Mouse (Mus musculus) hindbrain, embryonic 16.5 days (tissue): ENCODE measurements at regions not wholly inside any gene's neighbourhood (a gene's known extent, or its start where the extent isn't known, plus 50 kb on each side); places are given as distances from the start of the nearest gene placed in this dataset.

ENCODE experiments used
- ATAC-seq: fragments of 200-750 bp; cut with Nextera tagmentation; 2 replicates; pipeline ENCODE4 v1.8.0; 2017; ENCODE audit warnings: moderate TSS enrichment, moderate library complexity
- H3K27ac ChIP-seq: fragments of 300-500 bp; sonication (generic); 2 replicates; pipeline ENCODE4 v1.5.1; 2014; ENCODE audit warnings: low read depth, mild to moderate bottlenecking, control low read depth, low read length, moderate library complexity
- H3K27me3 ChIP-seq: fragments of 300-500 bp; sonication (generic); replicated peaks from 2 replicates; pipeline ENCODE4 v1.6.1; 2014; ENCODE audit warnings: low read length; ENCODE audit not compliant: control insufficient read depth, insufficient read depth
- H3K36me3 ChIP-seq: fragments of 300-500 bp; sonication (generic); 2 replicates; pipeline ENCODE4 v1.6.1; 2014; ENCODE audit warnings: mild to moderate bottlenecking, low read length, moderate library complexity, mixed read lengths; ENCODE audit not compliant: control insufficient read depth, insufficient read depth
- H3K4me1 ChIP-seq: fragments of 300-500 bp; sonication (generic); 2 replicates; pipeline ENCODE4 v1.6.1; 2014; ENCODE audit warnings: low read depth, low read length; ENCODE audit not compliant: control insufficient read depth, insufficient read depth
- H3K4me2 ChIP-seq: fragments of 300-500 bp; sonication (generic); 2 replicates; pipeline ENCODE4 v1.6.1; 2014; ENCODE audit warnings: mild to moderate bottlenecking, low read length, control low read depth, moderate library complexity
- H3K4me3 ChIP-seq: fragments of 300-500 bp; sonication (generic); 2 replicates; pipeline ENCODE4 v1.5.1; 2014; ENCODE audit warnings: mild to moderate bottlenecking, low read length, control low read depth, moderate library complexity
- H3K9ac ChIP-seq: fragments of 300-500 bp; sonication (generic); 2 replicates; pipeline ENCODE4 v1.6.1; 2014; ENCODE audit warnings: low read depth, mild to moderate bottlenecking, control low read depth, low read length, moderate library complexity
- H3K9me3 ChIP-seq: fragments of 300-500 bp; sonication (generic); 2 replicates; pipeline ENCODE4 v1.6.1; 2014; ENCODE audit warnings: mild to moderate bottlenecking, low read length, moderate library complexity; ENCODE audit not compliant: control insufficient read depth
- WGBS: fragments of 180-500 bp; shearing (Covaris S2); extraction: QIAGEN DNeasy Blood & Tissue Kit; methylation state at CpG from one replicate; pipeline ENCODE4 v1.1.7; 2014; 5-methylcytosine and 5-hydroxymethylcytosine counted together

GRCm38 (mm10) chr10:66951231-66951822, 144.6 kb upstream of the Jmjd1c start:
- no peaks in the 10 kb centered on the region for H3K27me3 ChIP-seq
- no peak for ATAC-seq
- no peak overlapping the region for H3K27ac ChIP-seq

DNA sequence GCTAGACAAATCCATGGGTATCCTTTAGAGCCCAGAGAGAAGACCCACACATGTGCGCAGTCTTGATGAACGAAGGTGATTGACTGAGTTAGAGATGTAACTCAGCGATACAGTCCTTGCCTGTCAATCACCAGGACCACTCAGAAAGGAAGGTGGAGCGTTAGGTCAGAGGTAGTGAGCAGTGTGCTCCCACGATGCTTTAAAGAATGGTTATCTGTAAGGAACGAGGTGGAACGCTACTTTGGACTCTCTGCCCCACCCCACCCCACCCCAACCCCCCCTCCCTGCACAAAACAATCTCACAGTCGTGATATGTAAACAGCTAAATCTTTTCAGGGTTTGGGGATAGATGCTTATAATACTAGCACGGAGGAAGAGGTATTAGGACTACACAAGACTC, 144.0 kb upstream of the Jmjd1c start:
- Histone ChIP-seq H3K27me3 (no peaks in the 10 kb centered on the region), H3K9me3 (no peaks in the 10 kb centered on the region), H3K4me3 (no peak overlapping the region), H3K36me3 (no peaks in the 10 kb centered on the region), H3K4me1 (peaks cover 2% of the 10 kb centered on the region; the same call in 1 of the 2 replicates), H3K27ac (no peak overlapping the region), H3K4me2 (no peak overlapping the region), H3K9ac (no peak overlapping the region)
- no peak for ATAC-seq
- WGBS, result 82% methylated on average over 9 of the region's 9 CpGs

More at GRCm38 (mm10) chr10:66951231-66951822, 144.6 kb upstream of the Jmjd1c start:
- Histone ChIP-seq H3K4me1 (peaks cover 2% of the 10 kb centered on the region; the same call in 1 of the 2 replicates), H3K4me3 (no peak overlapping the region), H3K9me3 (no peaks in the 10 kb centered on the region; the same call in 1 of the 2 replicates), H3K9ac (no peak overlapping the region), H3K36me3 (no peaks in the 10 kb centered on the region), H3K4me2 (no peak overlapping the region)
- 87% methylated on average over 8 of the region's 8 CpGs for WGBS

GRCm38 (mm10) chr10:66953248-66953975, 142.5 kb upstream of the Jmjd1c start:
- Histone ChIP-seq H3K9ac (no peak overlapping the region), H3K9me3 (no peaks in the 10 kb centered on the region), H3K4me3 (no peak overlapping the region), H3K36me3 (no peaks in the 10 kb centered on the region), H3K4me2 (no peak overlapping the region), H3K27ac (no peak overlapping the region), H3K27me3 (no peaks in the 10 kb centered on the region), H3K4me1 (peaks cover 2% of the 10 kb centered on the region; the same call in 1 of the 2 replicates)
- ATAC-seq, result no peak
- 79% methylated on average over 10 of the region's 10 CpGs for WGBS

DNA sequence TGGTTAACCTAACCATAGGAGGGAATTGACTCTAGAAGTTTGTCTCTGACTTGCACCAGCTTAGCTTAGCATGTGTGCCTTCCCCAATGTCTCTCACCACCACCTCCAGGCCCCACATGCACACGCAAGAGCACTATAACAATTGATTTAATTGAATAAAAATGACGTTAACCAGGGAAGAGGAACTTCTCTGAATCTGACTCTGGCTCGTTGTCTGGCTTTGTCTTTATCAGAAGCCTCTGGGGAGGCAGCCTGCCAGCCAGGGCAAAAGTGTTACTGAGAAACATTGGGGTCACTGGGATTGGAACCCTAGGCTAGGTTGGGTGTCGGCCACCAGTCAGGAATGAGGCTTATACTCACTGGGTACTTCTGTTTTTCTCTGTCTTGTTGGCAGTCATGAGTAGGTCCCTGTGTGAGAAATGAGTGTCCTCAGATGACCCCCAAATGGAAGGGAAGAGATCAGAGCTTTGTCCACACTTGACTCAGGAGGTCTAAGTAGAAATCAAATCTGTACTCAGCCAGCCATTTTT, 141.9 kb upstream of the Jmjd1c start:
- ATAC-seq, result no peak
- peaks cover 2% of the 10 kb centered on the region; the same call in 1 of the 2 replicates for H3K4me1 ChIP-seq
- H3K4me2 ChIP-seq, result no peak overlapping the region
- H3K27me3 ChIP-seq, result no peaks in the 10 kb centered on the region
- H3K9ac ChIP-seq, result no peak overlapping the region
- H3K27ac ChIP-seq, result no peak overlapping the region
- H3K36me3 ChIP-seq, result no peaks in the 10 kb centered on the region
- H3K9me3 ChIP-seq, result no peaks in the 10 kb centered on the region
- WGBS, result 60% methylated on average over 4 of the region's 4 CpGs
- H3K4me3 ChIP-seq, result no peak overlapping the region

DNA sequence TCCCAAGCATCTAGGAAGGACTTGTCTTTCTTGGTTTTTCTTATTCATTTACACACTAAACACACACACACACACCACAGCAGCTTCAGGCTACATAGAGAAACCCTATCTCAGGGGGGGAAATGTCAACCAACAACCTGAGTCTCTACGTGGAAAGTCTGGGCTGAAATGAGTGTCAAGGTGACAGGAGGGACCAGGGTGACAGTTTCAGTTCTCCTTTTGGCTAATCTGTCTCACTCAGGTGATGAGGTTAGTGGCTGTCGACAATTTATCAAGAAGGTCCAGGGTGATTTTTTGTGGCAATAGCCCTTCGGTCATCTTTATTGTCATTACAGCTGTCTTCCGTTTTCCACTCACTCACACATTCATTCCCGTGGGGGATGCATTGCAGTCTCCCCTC, 140.5 kb upstream of the Jmjd1c start:
- H3K4me2 ChIP-seq, result no peak overlapping the region
- H3K9me3 ChIP-seq, result no peaks in the 10 kb centered on the region
- no peak for ATAC-seq
- H3K4me1 ChIP-seq, result peaks cover 2% of the 10 kb centered on the region; the same call in 1 of the 2 replicates
- H3K4me3 ChIP-seq, result no peak overlapping the region
- no peaks in the 10 kb centered on the region for H3K36me3 ChIP-seq
- H3K9ac ChIP-seq, result no peak overlapping the region
- no peak overlapping the region for H3K27ac ChIP-seq
- no peaks in the 10 kb centered on the region for H3K27me3 ChIP-seq
- 60% methylated on average over 5 of the region's 5 CpGs for WGBS

GRCm38 (mm10) chr10:66956619-66957018, 139.3 kb upstream of the Jmjd1c start:
- H3K36me3 ChIP-seq, result no peaks in the 10 kb centered on the region
- no peak overlapping the region for H3K27ac ChIP-seq
- 92% methylated on average over 4 of the region's 4 CpGs for WGBS
- H3K4me1 ChIP-seq, result peaks cover 2% of the 10 kb centered on the region; the same call in 1 of the 2 replicates
- no peak overlapping the region for H3K9ac ChIP-seq
- no peaks in the 10 kb centered on the region for H3K9me3 ChIP-seq
- no peaks in the 10 kb centered on the region for H3K27me3 ChIP-seq
- no peak overlapping the region for H3K4me3 ChIP-seq
- no peak for ATAC-seq
- H3K4me2 ChIP-seq, result no peak overlapping the region

- 87% methylated on average over 4 of the region's 4 CpGs for WGBS
- Histone ChIP-seq H3K4me3 (no peak overlapping the region), H3K27ac (no peak overlapping the region), H3K4me1 (peaks cover 2% of the 10 kb centered on the region; the same call in 1 of the 2 replicates), H3K36me3 (no peaks in the 10 kb centered on the region), H3K27me3 (no peaks in the 10 kb centered on the region), H3K9me3 (no peaks in the 10 kb centered on the region), H3K9ac (no peak overlapping the region), H3K4me2 (no peak overlapping the region)
- no peak for ATAC-seq
Observed at GRCm38 (mm10) chr10:66957373-66957772, 138.6 kb upstream of the Jmjd1c start.
